Mouse (Mus musculus) forebrain, embryonic 12.5 days (tissue): ENCODE measurements around the gene Rogdi. TPM values are rescaled to one million over a fixed set of nuclear protein-coding genes. Genes with fewer than 3 reads are reported as not detected.

Experiments
- ATAC-seq: fragments of 200-750 bp; cut with Nextera tagmentation; 2 replicates; pipeline ENCODE4 v1.8.0; 2017; ENCODE audit warnings: moderate TSS enrichment; ENCODE audit not compliant: low FRiP score
- H3K27ac ChIP-seq: fragments of 300-500 bp; sonication (generic); 2 replicates; pipeline ENCODE4 v1.5.1; 2016; ENCODE audit warnings: mild to moderate bottlenecking
- H3K27me3 ChIP-seq: fragments of 300-500 bp; sonication (generic); 2 replicates; pipeline ENCODE4 v1.6.1; 2016; ENCODE audit warnings: mild to moderate bottlenecking
- H3K36me3 ChIP-seq: fragments of 300-500 bp; sonication (generic); replicated peaks from 2 replicates; pipeline ENCODE4 v1.6.1; 2016; ENCODE audit warnings: mild to moderate bottlenecking
- H3K4me1 ChIP-seq: fragments of 300-500 bp; sonication (generic); 2 replicates; pipeline ENCODE4 v1.6.1; 2016
- H3K4me2 ChIP-seq: fragments of 300-500 bp; sonication (generic); 2 replicates; pipeline ENCODE4 v1.6.1; 2016; ENCODE audit warnings: mild to moderate bottlenecking, moderate library complexity
- H3K4me3 ChIP-seq: fragments of 300-500 bp; sonication (generic); replicated peaks from 2 replicates; pipeline ENCODE4 v1.5.1; 2016; ENCODE audit warnings: mild to moderate bottlenecking
- H3K9ac ChIP-seq: fragments of 300-500 bp; sonication (generic); 2 replicates; pipeline ENCODE4 v1.6.1; 2016; ENCODE audit warnings: mild to moderate bottlenecking
- H3K9me3 ChIP-seq: fragments of 300-500 bp; sonication (generic); 2 replicates; pipeline ENCODE4 v1.6.1; 2016
- WGBS: fragments of 180-500 bp; shearing (Covaris S2); methylation state at CpG from one replicate; pipeline ENCODE4 v1.1.7; 2016; 5-methylcytosine and 5-hydroxymethylcytosine counted together
- polyA plus RNA-seq: library from polyadenylated mRNA; unstranded; fragments of >200 nt; fragmentation: Nextera tagmentation; extraction: Ambion mirVana; gene quantifications from 2 replicates; pipeline ENCODE4 v1.2.1, GENCODE M21; 2016

The Rogdi gene
- polyA plus RNA-seq = 80.2 and 83.5 TPM in 2 replicates

GRCm38 (mm10) chr16:5013054-5013838 lies at the start of gene Rogdi:
Gene Rogdi (minus strand): TSS chr16:5013553.
- peak within 1 kb of the TSS; percentile 76 for H3K27ac ChIP-seq
- peak; percentile 100 for ATAC-seq
- peak within 1 kb of the TSS; percentile 73 for H3K4me3 ChIP-seq
- H3K9me3 ChIP-seq = no peaks in the 10 kb centered on the region
- peaks cover 44% of the 10 kb centered on the region for H3K36me3 ChIP-seq
- H3K9ac ChIP-seq = peak within 1 kb of the TSS; percentile 71
- H3K4me2 ChIP-seq = peak within 1 kb of the TSS; percentile 79
- H3K27me3 ChIP-seq = no peaks in the 10 kb centered on the region
- H3K4me1 ChIP-seq = peaks cover 12% of the 10 kb centered on the region
- WGBS = 2% methylated on average over 57 of the region's 63 CpGs

- Histone ChIP-seq H3K9ac (no peak overlapping the region), H3K4me1 (no peaks in the 10 kb centered on the region), H3K27me3 (no peaks in the 10 kb centered on the region), H3K27ac (no peak overlapping the region), H3K9me3 (no peaks in the 10 kb centered on the region), H3K4me3 (no peak overlapping the region), H3K4me2 (no peak overlapping the region), H3K36me3 (peaks cover 58% of the 10 kb centered on the region)
- WGBS = 100% methylated on average over 1 of the region's 1 CpGs
- no peak for ATAC-seq
Measured at GRCm38 (mm10) chr16:5058114-5058513, 44.8 kb upstream of the Rogdi start.

DNA sequence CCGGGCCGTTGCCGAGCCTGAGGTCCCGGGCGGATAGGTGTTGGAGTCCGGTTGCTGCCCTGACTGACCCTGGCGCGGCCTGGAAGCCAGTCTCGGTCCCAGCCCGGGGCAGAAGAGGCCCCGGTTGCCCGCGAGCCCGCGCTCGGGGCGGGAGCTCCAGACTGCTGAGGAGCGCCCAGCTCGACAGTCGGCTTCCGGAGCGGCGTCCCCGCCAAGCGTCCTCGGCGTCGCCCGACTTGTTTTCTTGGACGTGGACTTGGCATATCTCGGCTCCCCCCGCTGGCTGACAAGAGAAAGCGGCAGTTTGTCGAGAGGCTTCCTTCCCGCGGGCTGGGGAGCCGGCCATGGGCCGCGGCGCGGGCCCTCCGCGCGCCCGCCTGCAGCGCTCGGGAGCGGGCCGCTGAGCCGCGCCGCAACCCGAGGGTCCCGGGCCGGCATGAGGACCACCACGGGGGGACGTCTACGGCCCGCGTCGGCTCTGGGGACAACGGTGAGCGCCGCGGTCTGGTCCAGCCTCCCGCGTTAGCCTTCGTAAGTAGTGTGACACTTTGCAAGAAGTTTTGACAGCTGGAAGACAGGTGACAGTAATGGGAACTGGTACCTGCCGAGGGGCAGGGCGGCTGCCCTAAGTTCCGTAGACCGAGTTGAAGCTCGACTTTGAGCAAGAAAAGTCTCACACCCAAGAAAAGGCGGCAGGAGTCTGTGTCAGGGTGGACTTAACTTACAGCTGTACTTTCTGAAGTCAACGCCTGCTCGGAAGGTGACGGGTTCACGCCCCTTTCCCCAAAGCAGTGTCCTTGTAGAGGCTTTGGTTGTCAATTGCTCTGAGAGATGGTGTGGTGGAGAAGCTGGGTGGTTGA lies 37.1 kb upstream of the Rogdi start:
- Histone ChIP-seq H3K9ac (peak overlapping the region; percentile 94), H3K4me3 (peak overlapping the region; percentile 98), H3K27ac (peak overlapping the region; percentile 95), H3K4me2 (peak overlapping the region; percentile 95), H3K27me3 (no peaks in the 10 kb centered on the region), H3K9me3 (no peaks in the 10 kb centered on the region), H3K4me1 (peaks cover 27% of the 10 kb centered on the region), H3K36me3 (peaks cover 36% of the 10 kb centered on the region)
- under 1% methylated on average over 73 of the region's 78 CpGs for WGBS
- peak; percentile 74 for ATAC-seq

DNA sequence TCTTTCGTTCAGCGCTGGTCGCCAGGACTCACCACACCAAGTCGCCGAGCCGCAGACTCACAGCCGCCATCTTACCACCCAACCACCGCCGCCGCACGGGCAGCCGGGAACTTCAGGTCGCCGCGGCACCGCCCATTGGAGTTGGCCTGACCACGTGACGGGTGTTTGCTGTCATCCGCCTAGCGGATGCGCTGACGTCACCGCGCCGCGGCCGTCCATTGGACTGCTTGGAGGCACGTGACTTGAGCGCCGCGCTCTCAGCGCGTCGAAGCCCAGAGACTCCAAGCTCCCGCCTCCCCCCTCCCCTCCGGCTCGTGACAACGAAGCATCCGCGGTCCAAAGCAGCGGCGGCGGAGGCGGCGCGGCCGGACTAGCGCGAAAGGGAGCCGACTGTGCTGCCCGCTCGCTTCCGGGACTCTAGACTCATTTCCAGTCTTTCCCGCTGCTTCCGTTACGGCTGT lies 36.5 kb upstream of the Rogdi start, which contains the start of the genes Glyr1 and Ubn1:
Gene Glyr1, minus strand, starts transcription at position 90 of the 461 bp plus-strand sequence.
Gene Ubn1, plus strand, starts transcription at position 284 of the 461 bp plus-strand sequence.
- peak; percentile 100 for ATAC-seq
- H3K4me1 ChIP-seq = peaks cover 27% of the 10 kb centered on the region
- peak within 1 kb of the TSS; percentile 95 for H3K4me2 ChIP-seq
- H3K36me3 ChIP-seq = peaks cover 36% of the 10 kb centered on the region
- H3K27me3 ChIP-seq = no peaks in the 10 kb centered on the region
- H3K4me3 ChIP-seq = peak within 1 kb of the TSS; percentile 98
- H3K9ac ChIP-seq = peak within 1 kb of the TSS; percentile 94
- H3K27ac ChIP-seq = peak within 1 kb of the TSS; percentile 95
- WGBS = under 1% methylated on average over 41 of the region's 56 CpGs
- H3K9me3 ChIP-seq = no peaks in the 10 kb centered on the region

- WGBS = under 1% methylated on average over 38 of the region's 38 CpGs
- H3K4me2 ChIP-seq = peak overlapping the region; percentile 90
- H3K9ac ChIP-seq = peak overlapping the region; percentile 94
- ATAC-seq = peak; percentile 62
- H3K4me3 ChIP-seq = peak overlapping the region; percentile 98
- H3K9me3 ChIP-seq = no peaks in the 10 kb centered on the region
- H3K27ac ChIP-seq = peak overlapping the region; percentile 89
- H3K36me3 ChIP-seq = peaks cover 42% of the 10 kb centered on the region
- no peaks in the 10 kb centered on the region for H3K27me3 ChIP-seq
- H3K4me1 ChIP-seq = peaks cover 27% of the 10 kb centered on the region
Measured at GRCm38 (mm10) chr16:5049182-5049773, 35.9 kb upstream of the Rogdi start.

DNA sequence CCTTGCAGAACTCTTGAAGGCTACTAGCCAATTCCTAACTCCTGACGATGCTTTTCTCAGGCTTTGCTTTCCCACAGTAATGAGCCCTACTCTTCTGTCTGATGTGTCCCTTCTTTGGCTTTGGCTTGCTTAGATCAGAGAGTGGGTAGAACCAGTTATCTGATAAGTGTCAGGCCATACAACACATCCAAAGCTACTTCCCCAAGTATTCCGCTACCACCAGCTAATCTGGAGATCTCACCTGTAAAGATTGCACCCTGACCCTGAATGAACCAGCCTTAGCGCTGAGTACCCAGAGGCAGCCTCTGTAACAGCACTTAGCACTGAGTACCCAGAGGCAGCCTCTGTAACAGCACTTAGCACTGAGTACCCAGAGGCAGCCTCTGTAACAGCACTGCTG lies 32.0 kb upstream of the Rogdi start:
- Histone ChIP-seq H3K4me2 (no peak overlapping the region), H3K27me3 (no peaks in the 10 kb centered on the region), H3K9ac (no peak overlapping the region), H3K4me3 (no peak overlapping the region), H3K4me1 (peaks cover 13% of the 10 kb centered on the region), H3K36me3 (peaks cover 73% of the 10 kb centered on the region), H3K9me3 (no peaks in the 10 kb centered on the region), H3K27ac (no peak overlapping the region)
- ATAC-seq = no peak
- 96% methylated on average over 3 of the region's 3 CpGs for WGBS

DNA sequence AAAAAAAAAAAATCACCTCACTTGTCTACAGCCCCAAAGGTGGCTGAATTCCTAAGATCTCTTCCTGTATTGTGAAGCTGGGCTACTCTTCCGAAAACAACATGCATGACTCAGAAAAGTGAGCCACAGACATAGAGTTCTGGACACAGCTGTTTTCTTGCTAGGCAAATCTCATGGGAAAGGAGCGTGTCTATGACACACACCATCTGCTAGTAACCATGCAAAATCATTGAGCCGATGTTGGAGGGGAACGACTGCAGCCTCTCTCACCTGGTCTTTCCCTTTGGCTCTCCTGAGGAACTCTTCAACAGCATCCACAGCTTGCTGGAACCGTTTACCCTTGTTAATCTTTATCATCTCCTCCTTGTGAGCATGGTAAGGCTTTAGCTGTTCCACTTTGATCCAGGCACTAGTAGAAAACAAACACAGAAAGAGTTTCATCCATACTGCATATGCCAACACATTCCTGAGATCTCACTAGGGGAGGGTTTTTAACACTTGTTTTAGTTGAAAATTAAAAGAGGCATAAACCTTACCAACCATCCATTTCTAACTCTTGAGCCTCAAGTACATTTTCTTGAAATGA lies 23.4 kb upstream of the Rogdi start:
- no peak for ATAC-seq
- H3K27me3 ChIP-seq = no peaks in the 10 kb centered on the region
- no peaks in the 10 kb centered on the region for H3K9me3 ChIP-seq
- H3K36me3 ChIP-seq = peaks cover 97% of the 10 kb centered on the region
- no peak overlapping the region for H3K9ac ChIP-seq
- H3K4me1 ChIP-seq = no peaks in the 10 kb centered on the region
- no peak overlapping the region for H3K27ac ChIP-seq
- no peak overlapping the region for H3K4me3 ChIP-seq
- H3K4me2 ChIP-seq = no peak overlapping the region
- 94% methylated on average over 5 of the region's 5 CpGs for WGBS

- Histone ChIP-seq H3K4me1 (no peaks in the 10 kb centered on the region), H3K36me3 (peaks cover 97% of the 10 kb centered on the region), H3K27ac (no peak overlapping the region), H3K4me2 (no peak overlapping the region), H3K27me3 (no peaks in the 10 kb centered on the region), H3K9me3 (no peaks in the 10 kb centered on the region), H3K9ac (no peak overlapping the region), H3K4me3 (no peak overlapping the region)
- ATAC-seq = no peak
- 95% methylated on average over 3 of the region's 3 CpGs for WGBS
Measured at GRCm38 (mm10) chr16:5035591-5035990, 22.2 kb upstream of the Rogdi start.

- Histone ChIP-seq H3K27me3 (no peaks in the 10 kb centered on the region), H3K4me1 (no peaks in the 10 kb centered on the region), H3K27ac (no peak overlapping the region), H3K4me2 (no peak overlapping the region), H3K9ac (no peak overlapping the region), H3K36me3 (peaks cover 98% of the 10 kb centered on the region), H3K9me3 (no peaks in the 10 kb centered on the region), H3K4me3 (no peak overlapping the region)
- 66% methylated on average over 2 of the region's 2 CpGs for WGBS
- no peak for ATAC-seq
Measured at GRCm38 (mm10) chr16:5029847-5030246, 16.5 kb upstream of the Rogdi start.

DNA sequence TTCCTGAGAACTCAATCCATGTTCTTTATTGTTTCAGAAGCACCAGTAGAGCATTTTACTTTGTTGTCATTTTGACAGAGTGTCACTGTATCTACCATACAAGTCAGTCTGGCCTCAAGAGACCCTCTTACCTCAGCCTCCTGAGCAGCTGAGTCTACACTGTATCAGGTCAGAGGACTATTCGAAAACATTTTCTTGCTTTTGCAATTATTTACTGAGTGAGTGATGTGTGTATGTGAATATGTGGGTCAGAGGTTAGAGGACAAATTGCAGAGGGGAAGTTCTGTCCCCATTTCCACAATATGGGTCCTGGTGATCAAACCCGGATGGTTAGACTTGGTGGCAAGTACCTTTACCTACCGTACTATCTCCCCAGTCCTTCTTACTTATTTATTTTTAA lies 10.7 kb upstream of the Rogdi start:
- ATAC-seq = no peak
- Histone ChIP-seq H3K9ac (no peak overlapping the region), H3K4me1 (no peaks in the 10 kb centered on the region), H3K36me3 (peaks cover 98% of the 10 kb centered on the region), H3K4me3 (no peak overlapping the region), H3K27ac (no peak overlapping the region), H3K27me3 (no peaks in the 10 kb centered on the region), H3K4me2 (no peak overlapping the region), H3K9me3 (no peaks in the 10 kb centered on the region)
- 93% methylated on average over 3 of the region's 3 CpGs for WGBS

DNA sequence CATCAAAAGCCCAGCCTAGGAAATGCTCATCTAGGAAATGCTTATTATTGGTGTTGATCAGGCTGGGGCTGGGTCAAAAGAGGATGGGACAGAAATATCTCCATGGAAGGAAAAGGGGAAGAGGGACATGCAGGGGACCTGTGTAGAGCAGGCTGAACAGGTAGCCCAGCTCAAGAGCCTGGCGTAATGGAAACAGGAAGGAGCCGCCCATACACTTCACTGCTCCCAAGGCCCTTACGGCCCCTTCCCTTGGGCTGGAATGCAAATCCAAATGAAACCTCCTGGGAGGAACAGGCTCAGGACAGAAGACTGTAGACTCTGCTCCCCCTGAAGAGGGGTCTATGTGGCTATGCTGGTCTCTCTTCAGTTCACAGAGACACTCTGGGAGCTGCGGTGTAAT lies 1.2 kb upstream of the Rogdi start:
- Histone ChIP-seq H3K36me3 (peaks cover 54% of the 10 kb centered on the region), H3K27ac (0 out of 2 replicates have a peak overlapping the region, but pooled peaks have one; percentile 53), H3K9ac (no peak overlapping the region), H3K9me3 (no peaks in the 10 kb centered on the region), H3K4me1 (peaks cover 12% of the 10 kb centered on the region), H3K4me2 (no peak overlapping the region), H3K4me3 (no peak overlapping the region), H3K27me3 (no peaks in the 10 kb centered on the region)
- no peak for ATAC-seq
- 92% methylated on average over 4 of the region's 4 CpGs for WGBS
